Mouse (Mus musculus): ENCODE results near the gene Fam110a. TPM values are rescaled to one million over a fixed set of nuclear protein-coding genes. Genes with fewer than 3 reads are reported as not detected.

The Fam110a gene
- polyA plus RNA-seq, 1 experiment from 2014 or later = 31.7 TPM

DNA sequence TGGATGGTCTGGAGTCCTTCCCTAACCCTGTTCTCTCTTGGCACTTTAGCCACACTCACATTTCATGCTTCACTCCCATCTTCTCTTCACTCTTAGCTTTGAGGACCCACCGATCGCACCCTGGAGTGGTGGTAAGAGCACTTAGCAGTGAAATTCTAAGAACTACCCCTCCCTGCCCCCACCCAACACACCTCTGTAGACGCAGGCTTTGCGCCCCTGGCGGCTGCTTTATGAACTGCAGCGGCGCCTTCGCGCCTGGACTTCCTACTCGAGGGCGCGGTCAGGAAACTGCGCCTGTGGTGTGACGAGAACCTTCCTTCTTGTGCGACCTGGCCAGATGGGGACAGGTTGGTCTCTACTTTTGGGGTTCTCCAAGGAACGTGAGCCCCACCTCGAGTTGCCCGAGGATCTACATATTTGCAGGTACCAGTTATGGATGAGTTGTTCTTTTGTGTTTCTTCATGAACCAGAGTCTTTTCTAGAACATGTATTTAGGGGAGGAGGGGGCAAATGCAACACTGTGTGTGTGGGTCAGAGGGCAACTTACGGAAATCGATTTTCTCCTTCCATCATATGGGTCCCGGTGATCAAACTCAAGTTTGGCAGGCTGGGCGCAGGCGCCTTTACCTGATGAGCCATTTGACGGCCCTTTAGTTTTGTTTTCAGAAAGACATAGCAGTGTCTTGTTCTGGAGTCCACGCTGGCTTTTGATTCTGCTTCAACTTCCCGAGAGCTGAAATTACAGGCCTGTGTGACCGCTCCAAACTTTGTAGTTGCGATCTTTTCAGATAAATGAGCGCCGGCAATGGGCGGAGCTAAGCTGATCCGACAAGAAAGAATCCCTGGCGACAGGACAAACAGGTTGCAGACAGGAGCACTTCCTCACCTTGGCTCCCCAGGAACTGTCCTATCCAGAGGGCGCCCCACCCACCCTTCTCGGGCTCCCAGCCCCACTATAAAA lies 16.5 kb upstream of the Fam110a start, which contains the start of gene Slc52a3:
TSS of gene Slc52a3 (plus strand) at position 283 of the 961 bp plus-strand sequence.
- 0 out of 2 replicates have a peak, but pooled peaks have one; percentile 27 for ATAC-seq (ENCODE audit: insufficient number of reproducible peaks, insufficient read depth, low FRiP score, low TSS enrichment, low read depth)
- Histone ChIP-seq H3K4me3 (replicated peaks) (peak within 1 kb of the TSS; percentile 14), H3K27ac (no peak within 1 kb of the TSS), H3K36me3 (no peaks in the 10 kb centered on the region), H3K4me1 (replicated peaks) (peaks cover 18% of the 10 kb centered on the region), H3K4me2 (peak within 1 kb of the TSS; percentile 31; the same call in 1 of the 2 replicates), H3K9me3 (no peaks in the 10 kb centered on the region), H3K27me3 (peaks cover 93% of the 10 kb centered on the region), H3K9ac (replicated peaks) (no peak within 1 kb of the TSS)
- 8% methylated on average over 35 of the region's 35 CpGs for WGBS

DNA sequence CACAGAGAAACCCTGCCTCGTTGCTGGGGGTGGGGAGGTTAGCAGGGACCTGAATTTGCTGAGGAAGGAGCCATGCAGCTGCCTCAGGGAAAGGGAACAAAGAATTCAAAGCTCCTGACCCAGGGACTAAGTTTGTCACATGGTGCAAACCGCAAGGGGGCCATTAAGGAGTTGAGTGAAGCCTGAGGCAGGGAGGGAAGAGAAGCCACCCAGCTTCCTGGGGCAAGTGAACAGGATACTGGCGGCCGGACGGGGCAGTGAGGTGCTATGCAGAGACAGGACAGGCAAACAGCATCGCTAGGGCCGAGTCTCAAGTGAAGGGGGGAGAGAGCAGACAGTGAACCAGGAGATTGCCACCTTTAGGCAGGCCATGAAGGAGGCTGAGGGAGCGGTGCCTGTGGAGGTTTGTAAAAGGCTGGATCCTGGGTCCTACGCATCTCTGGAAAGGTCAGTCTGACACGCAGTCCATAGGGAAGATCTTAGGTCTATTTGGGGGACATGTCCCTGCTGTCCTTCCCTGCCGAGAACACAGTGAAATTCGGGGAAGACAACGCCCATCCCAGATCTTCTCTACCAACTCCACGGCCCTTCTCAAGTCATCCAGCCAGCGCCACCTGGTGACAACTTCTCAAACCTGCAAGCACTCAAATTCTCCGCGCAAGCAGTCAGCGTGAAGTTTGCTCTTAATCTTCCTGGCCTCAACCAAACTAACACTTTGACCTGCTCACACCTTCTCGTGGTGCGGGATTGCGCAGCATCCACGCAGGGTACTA lies 14.5 kb upstream of the Fam110a start:
- H3K4me1 ChIP-seq (replicated peaks) = peaks cover 13% of the 10 kb centered on the region
- WGBS = 7% methylated on average over 22 of the region's 22 CpGs
- H3K27ac ChIP-seq = no peak overlapping the region
- H3K27me3 ChIP-seq = peaks cover 83% of the 10 kb centered on the region
- no peak for ATAC-seq (ENCODE audit: insufficient number of reproducible peaks, insufficient read depth, low FRiP score, low TSS enrichment, low read depth)
- H3K4me2 ChIP-seq = peak overlapping the region; percentile 46
- H3K9me3 ChIP-seq = no peaks in the 10 kb centered on the region
- no peaks in the 10 kb centered on the region for H3K36me3 ChIP-seq
- H3K4me3 ChIP-seq (replicated peaks) = peak overlapping the region; percentile 20
- no peak overlapping the region for H3K9ac ChIP-seq (replicated peaks)

DNA sequence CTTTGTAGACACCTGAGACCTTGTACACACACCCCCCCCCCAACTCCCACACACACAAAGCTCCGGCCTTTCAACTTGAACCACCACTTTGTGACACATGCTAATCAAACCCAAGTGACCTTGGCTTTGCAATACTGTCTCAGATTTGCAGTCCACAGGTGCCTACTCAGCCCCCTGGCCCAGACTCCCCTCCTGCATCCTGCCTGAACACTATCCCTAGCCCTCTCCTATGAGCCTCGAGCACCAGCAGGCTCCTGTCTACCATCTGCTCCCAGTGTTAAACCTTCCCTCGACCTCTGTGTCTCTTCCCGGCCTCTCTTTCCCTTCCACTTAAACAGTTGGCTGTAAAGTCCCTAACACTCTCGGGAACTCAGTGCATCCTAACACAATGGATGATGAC lies 11.4 kb upstream of the Fam110a start:
- Histone ChIP-seq H3K9me3 (no peaks in the 10 kb centered on the region), H3K27me3 (peaks cover 54% of the 10 kb centered on the region), H3K4me1 (replicated peaks) (peaks cover 8% of the 10 kb centered on the region; the same call in 1 of the 2 replicates), H3K9ac (replicated peaks) (no peak overlapping the region), H3K27ac (no peak overlapping the region), H3K4me2 (no peak overlapping the region), H3K36me3 (no peaks in the 10 kb centered on the region), H3K4me3 (replicated peaks) (no peak overlapping the region)
- no peak for ATAC-seq (ENCODE audit: insufficient number of reproducible peaks, insufficient read depth, low FRiP score, low TSS enrichment, low read depth)
- WGBS = 37% methylated on average over 5 of the region's 5 CpGs

DNA sequence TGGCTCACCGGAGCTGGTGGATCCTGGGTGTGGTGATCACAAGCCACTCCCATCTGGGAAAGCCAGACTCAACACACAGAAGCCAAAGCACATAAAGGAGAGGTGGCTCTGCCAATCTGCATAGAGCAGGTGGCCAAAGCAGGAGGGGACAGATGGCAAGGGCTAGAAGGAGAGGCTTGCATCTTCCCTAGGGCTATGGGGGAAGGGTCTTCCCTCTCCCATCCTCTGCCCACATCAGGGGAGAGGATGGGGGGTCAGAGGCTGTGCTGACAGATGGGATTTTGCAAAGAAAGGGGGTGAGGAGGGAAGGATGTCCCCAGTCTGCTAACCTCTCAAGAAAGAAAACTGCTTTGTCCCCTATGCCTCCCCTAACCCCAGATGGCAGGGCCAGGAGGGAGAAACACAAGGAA lies 11.0 kb upstream of the Fam110a start:
- WGBS = 17% methylated on average over 1 of the region's 1 CpGs
- H3K9ac ChIP-seq (replicated peaks) = 0 out of 2 replicates have a peak overlapping the region, but pooled peaks have one; percentile 18
- ATAC-seq (ENCODE audit: insufficient number of reproducible peaks, insufficient read depth, low FRiP score, low TSS enrichment, low read depth) = no peak
- no peak overlapping the region for H3K27ac ChIP-seq
- H3K36me3 ChIP-seq = no peaks in the 10 kb centered on the region
- peaks cover 8% of the 10 kb centered on the region; the same call in 1 of the 2 replicates for H3K4me1 ChIP-seq (replicated peaks)
- no peak overlapping the region for H3K4me2 ChIP-seq
- no peaks in the 10 kb centered on the region for H3K9me3 ChIP-seq
- H3K27me3 ChIP-seq = peaks cover 50% of the 10 kb centered on the region
- no peak overlapping the region for H3K4me3 ChIP-seq (replicated peaks)

DNA sequence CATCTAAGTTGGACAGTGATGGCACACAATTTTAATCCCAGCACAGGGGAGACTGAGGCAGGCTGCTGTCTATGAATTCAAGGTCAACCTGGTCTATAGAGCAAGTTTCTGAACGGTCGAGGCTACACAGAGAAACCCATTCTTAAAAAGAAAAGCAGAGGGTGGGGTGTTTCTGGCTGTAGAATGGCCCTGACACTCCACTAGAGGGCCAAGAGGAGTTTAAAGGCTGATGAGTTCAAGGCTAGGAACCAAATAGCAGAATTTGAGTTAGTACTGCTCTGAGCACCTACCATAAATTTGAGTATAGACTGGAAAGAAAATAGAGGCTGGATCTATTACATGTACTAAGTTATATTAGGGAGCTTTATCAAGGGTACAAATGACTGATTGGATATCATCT lies 9.0 kb upstream of the Fam110a start:
- H3K36me3 ChIP-seq = no peaks in the 10 kb centered on the region
- H3K27ac ChIP-seq = no peak overlapping the region
- H3K4me3 ChIP-seq (replicated peaks) = no peak overlapping the region
- H3K4me2 ChIP-seq = no peak overlapping the region
- H3K27me3 ChIP-seq = peaks cover 31% of the 10 kb centered on the region
- WGBS = 77% methylated on average over 2 of the region's 2 CpGs
- no peaks in the 10 kb centered on the region for H3K9me3 ChIP-seq
- no peak overlapping the region for H3K9ac ChIP-seq (replicated peaks)
- ATAC-seq (ENCODE audit: insufficient number of reproducible peaks, insufficient read depth, low FRiP score, low TSS enrichment, low read depth) = no peak
- 0 out of 2 replicates have a peak, but pooled peaks cover 3% of the 10 kb centered on the region for H3K4me1 ChIP-seq (replicated peaks)

DNA sequence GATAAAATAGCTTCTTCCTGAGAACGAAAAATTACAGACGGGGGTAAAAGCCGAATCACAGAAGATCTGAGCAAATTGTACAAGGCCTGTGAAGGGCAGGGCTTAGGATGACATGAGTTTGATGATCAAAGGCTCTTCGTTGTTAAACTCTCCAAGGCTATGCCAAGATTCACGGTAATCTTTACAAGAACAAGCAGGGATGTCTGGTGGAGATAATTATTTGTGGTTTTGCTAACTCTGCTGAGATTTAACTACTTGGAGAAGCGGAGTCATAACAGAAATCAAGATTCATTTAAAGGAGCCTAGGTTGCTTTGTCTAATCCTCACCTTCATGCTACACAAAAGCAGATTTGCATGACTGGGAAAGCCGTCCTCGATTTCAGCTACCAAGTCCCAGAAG lies 6.9 kb upstream of the Fam110a start:
- Histone ChIP-seq H3K9me3 (no peaks in the 10 kb centered on the region), H3K36me3 (no peaks in the 10 kb centered on the region), H3K9ac (replicated peaks) (no peak overlapping the region), H3K4me2 (no peak overlapping the region), H3K4me1 (replicated peaks) (0 out of 2 replicates have a peak, but pooled peaks cover 3% of the 10 kb centered on the region), H3K27ac (no peak overlapping the region), H3K4me3 (replicated peaks) (no peak overlapping the region), H3K27me3 (peaks cover 13% of the 10 kb centered on the region; the same call in 1 of the 2 replicates)
- 78% methylated on average over 8 of the region's 8 CpGs for WGBS
- ATAC-seq (ENCODE audit: insufficient number of reproducible peaks, insufficient read depth, low FRiP score, low TSS enrichment, low read depth) = no peak

DNA sequence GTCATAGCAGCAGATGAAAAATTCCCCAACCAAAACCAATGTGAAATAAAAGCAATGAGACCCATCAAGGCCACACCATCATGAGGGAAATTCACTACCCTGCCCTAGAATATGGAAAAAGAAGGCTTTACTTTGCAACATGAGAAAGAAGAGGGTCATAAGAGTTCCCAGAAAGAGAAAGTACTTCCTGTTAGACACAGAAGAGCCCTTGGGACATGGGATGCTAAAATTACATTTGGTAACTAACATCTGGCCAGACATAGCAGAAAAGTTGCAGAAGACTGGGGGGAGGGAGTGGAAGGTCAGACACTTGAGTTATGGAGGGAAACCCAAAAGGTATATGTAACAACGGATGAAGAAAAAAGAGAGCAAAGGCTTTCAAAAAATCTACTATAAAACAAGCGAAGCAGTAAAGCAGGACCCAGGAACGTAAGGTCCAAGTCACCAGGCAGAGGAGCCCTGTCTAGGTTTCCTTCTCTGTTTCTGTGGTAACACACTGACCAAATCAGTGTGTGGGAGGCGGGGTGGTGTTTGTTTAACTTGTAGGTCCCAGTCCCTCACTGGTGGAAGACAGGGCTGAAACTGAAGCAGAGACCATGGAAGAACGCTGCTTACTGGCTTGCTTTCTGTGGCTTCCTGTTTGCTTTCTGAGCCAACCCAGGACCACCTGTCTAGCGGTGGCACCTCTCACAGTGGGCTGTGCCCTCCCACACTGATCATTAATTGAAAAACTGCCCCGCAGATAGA lies 5.6 kb upstream of the Fam110a start:
- no peak overlapping the region for H3K4me2 ChIP-seq
- H3K4me3 ChIP-seq (replicated peaks) = no peak overlapping the region
- H3K9ac ChIP-seq (replicated peaks) = no peak overlapping the region
- no peaks in the 10 kb centered on the region for H3K27me3 ChIP-seq
- H3K9me3 ChIP-seq = no peaks in the 10 kb centered on the region
- WGBS = 63% methylated on average over 7 of the region's 7 CpGs
- H3K36me3 ChIP-seq = no peaks in the 10 kb centered on the region
- H3K27ac ChIP-seq = no peak overlapping the region
- ATAC-seq (ENCODE audit: insufficient number of reproducible peaks, insufficient read depth, low FRiP score, low TSS enrichment, low read depth) = no peak
- peaks cover 5% of the 10 kb centered on the region for H3K4me1 ChIP-seq (replicated peaks)

DNA sequence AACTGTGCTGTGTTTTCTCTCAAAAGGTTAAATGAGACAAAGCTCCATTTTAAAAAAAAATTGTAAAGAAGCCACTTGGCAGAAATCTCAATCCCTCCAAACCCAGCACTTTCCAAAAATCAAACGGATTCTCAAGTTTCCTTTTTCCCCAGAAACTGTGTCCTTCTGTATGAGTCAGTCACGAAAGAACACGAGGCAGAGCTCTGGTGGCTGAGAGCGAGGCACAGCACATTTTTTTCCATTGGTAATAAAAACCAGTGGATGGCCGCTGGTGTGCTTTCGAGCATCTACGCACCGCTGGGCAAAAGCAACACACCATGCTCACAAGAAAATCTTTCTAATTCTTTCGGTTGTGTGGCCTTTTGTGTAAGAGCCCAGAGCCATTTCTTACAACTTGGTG lies 4.0 kb upstream of the Fam110a start:
- Histone ChIP-seq H3K9ac (replicated peaks) (no peak overlapping the region), H3K4me2 (no peak overlapping the region), H3K27me3 (no peaks in the 10 kb centered on the region), H3K27ac (0 out of 2 replicates have a peak overlapping the region, but pooled peaks have one; percentile 23), H3K9me3 (no peaks in the 10 kb centered on the region), H3K36me3 (no peaks in the 10 kb centered on the region), H3K4me1 (replicated peaks) (peaks cover 17% of the 10 kb centered on the region), H3K4me3 (replicated peaks) (no peak overlapping the region)
- WGBS = 58% methylated on average over 9 of the region's 9 CpGs
- ATAC-seq (ENCODE audit: insufficient number of reproducible peaks, insufficient read depth, low FRiP score, low TSS enrichment, low read depth) = no peak

DNA sequence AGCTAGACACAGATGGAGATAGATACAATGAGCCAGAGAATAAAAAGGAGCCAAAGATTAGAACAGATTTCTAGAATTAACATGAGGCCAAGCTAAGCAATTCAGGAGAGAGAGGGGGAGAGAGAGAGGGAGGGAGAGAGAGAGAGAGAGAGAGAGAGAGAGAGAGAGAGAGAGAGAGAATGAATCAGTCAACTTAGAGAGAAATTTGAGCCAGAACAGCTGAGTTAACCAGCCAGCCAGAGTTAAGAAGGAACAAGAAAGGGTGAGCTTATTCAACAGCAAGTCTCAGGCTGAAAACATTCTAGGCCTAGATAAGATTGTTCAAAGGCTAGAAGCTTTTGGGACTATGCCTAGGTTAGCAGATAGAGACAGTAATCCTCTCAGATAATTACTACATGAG lies 2.5 kb upstream of the Fam110a start:
- H3K9me3 ChIP-seq = no peaks in the 10 kb centered on the region
- H3K27ac ChIP-seq = no peak overlapping the region
- H3K36me3 ChIP-seq = no peaks in the 10 kb centered on the region
- no peak overlapping the region for H3K4me3 ChIP-seq (replicated peaks)
- no peaks in the 10 kb centered on the region for H3K27me3 ChIP-seq
- H3K4me1 ChIP-seq (replicated peaks) = peaks cover 33% of the 10 kb centered on the region
- no peak overlapping the region for H3K4me2 ChIP-seq
- ATAC-seq (ENCODE audit: insufficient number of reproducible peaks, insufficient read depth, low FRiP score, low TSS enrichment, low read depth) = no peak
- H3K9ac ChIP-seq (replicated peaks) = no peak overlapping the region

DNA sequence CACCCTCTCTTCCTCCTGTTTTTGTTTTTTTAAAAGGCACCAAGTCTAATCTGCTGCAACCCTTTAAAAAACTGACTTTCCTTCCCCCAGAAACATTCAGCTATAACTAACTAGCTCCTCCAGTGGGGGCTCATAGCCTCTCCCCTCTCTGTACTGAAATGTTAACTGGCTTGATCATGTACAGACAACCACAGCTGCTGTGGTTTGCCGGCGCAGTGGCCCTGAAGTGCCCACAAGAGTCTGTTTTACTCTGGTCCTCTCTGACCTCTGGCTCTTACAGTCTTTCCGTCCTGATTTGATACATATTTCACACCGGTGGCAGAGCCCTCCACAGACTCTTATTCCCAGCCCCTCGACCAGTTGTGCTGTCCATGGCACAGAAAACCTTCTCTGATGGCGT lies 1.2 kb upstream of the Fam110a start:
- Histone ChIP-seq H3K9me3 (no peaks in the 10 kb centered on the region), H3K36me3 (no peaks in the 10 kb centered on the region), H3K27ac (no peak overlapping the region), H3K4me3 (replicated peaks) (no peak overlapping the region), H3K4me2 (no peak overlapping the region), H3K4me1 (replicated peaks) (peaks cover 33% of the 10 kb centered on the region), H3K9ac (replicated peaks) (no peak overlapping the region), H3K27me3 (no peaks in the 10 kb centered on the region)
- no peak for ATAC-seq (ENCODE audit: insufficient number of reproducible peaks, insufficient read depth, low FRiP score, low TSS enrichment, low read depth)
- WGBS = 72% methylated on average over 6 of the region's 6 CpGs
